Mouse (Mus musculus): ENCODE measurements around the gene Abcb4. TPM values are rescaled to one million over a fixed set of nuclear protein-coding genes. Genes with fewer than 3 reads are reported as not detected.
"Not testable (repeated sequence)": the region's sequence is repeated elsewhere in the genome, so short reads cannot be mapped to it uniquely, and the experiment has no call there.

Gene Abcb4
- polyA plus RNA-seq, 1 experiment from 2014 or later = 0.39 TPM

DNA sequence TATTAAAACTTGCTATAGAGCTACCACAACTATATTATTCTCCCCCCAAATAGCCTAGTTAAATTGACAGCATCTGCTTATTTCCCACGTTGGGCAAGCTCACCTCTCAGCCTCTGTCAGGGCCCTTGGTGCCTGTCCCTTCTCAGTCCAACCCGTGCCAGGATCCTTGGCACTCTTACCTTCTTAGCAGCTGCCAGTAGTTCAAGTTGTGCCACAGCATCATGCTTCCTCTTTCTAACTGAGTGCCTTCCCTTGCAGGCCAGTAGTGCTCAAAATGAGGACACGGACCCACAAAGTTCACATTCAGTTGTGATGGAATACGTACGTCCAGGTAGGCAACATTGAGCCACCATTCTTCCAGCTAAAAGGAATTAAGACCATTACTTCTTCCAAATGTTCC, 94.4 kb downstream of the Abcb4 start:
- over 99% methylated on average over 5 of the region's 5 CpGs for WGBS
- Histone ChIP-seq H3K9me3 (replicated peaks) (no peaks in the 10 kb centered on the region), H3K36me3 (peaks cover 41% of the 10 kb centered on the region), H3K4me2 (replicated peaks) (no peak overlapping the region), H3K27me3 (no peaks in the 10 kb centered on the region), H3K27ac (no peak overlapping the region), H3K4me3 (no peak overlapping the region), H3K4me1 (no peaks in the 10 kb centered on the region), H3K9ac (no peak overlapping the region)
- ATAC-seq (ENCODE audit: low FRiP score) = no peak

DNA sequence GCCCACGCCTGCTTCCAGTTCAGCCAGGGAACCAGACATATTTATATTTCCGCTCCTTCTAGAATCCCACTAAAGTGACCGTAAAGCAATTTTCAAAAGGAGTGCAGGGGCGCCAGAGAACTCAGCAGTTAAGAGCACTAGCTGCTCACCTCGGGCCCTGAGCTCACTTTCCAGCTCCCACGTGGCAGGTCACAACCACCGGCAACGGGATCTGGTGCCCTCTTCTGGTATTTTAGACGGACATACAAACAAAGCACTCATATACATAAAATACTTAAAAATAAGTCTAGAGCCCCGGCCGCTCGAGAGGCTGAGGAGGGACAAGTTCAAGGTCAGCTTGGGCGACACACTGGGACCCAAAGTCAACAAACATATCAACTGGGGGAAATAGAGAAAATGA, 97.0 kb downstream of the Abcb4 start:
- peaks cover 34% of the 10 kb centered on the region for H3K36me3 ChIP-seq
- WGBS = 91% methylated on average over 13 of the region's 13 CpGs
- no peak for ATAC-seq (ENCODE audit: low FRiP score)
- H3K4me3 ChIP-seq = no peak overlapping the region
- no peaks in the 10 kb centered on the region for H3K4me1 ChIP-seq
- no peaks in the 10 kb centered on the region for H3K27me3 ChIP-seq
- H3K27ac ChIP-seq = no peak overlapping the region
- no peak overlapping the region for H3K4me2 ChIP-seq (replicated peaks)
- H3K9me3 ChIP-seq (replicated peaks) = no peaks in the 10 kb centered on the region
- no peak overlapping the region for H3K9ac ChIP-seq

DNA sequence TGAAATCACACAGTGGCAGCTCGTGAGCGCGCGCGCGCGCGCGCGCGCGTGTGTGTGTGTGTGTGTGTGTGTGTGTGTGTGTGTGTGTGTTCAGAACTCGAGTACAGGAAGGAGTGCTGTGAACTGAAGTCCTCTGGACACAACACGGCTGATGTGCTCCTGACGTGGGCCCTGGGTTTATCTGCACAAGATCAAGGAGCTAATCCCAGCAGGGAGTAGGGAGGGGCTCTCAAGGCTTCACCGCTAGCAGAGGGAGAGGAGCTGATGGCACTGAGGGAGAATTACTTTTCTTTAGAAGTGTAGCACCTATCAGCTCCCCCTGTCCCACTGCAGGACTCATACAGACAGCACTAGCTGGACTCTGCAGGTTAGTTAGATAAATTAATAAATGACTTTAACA, 98.1 kb downstream of the Abcb4 start:
- Histone ChIP-seq H3K36me3 (peaks cover 28% of the 10 kb centered on the region), H3K27me3 (no peaks in the 10 kb centered on the region), H3K27ac (no peak overlapping the region), H3K4me1 (peaks cover 9% of the 10 kb centered on the region), H3K9ac (no peak overlapping the region), H3K4me3 (no peak overlapping the region), H3K4me2 (replicated peaks) (no peak overlapping the region), H3K9me3 (replicated peaks) (no peaks in the 10 kb centered on the region)
- no peak for ATAC-seq (ENCODE audit: low FRiP score)
- 92% methylated on average over 16 of the region's 16 CpGs for WGBS

DNA sequence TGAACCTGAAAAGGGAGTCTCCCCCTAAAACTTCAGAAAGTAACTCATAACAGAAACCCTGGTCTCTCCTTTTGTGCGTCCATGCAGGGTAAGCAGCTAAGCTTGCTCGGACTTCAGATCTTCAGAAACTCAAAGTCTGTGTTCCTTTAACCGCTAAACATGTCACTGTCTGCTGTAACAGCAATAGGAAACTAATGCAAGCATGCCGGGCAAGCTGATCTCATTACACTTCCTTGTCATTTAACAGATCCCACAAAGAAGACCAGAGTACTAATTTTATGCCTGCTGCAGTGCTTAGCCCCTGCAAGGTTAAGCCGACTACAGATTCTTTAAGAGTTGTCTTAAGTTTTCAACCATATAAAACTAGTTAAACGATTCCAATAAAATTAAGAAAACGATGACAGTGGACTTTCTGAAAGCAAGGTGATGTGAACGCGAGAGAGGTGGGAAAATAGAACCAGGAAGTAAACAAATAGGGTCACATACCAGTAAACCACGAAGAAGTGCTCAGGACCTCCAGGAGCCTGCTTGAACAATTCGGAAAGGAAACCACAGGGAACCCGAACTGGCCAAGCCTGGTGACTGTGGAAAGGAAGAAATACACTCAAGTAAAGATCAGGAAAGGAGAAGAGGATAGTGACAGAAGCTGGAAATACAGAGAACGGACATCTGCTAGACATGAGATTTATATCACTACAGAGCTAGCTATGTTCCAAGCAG, 102.6 kb downstream of the Abcb4 start:
- peaks cover 13% of the 10 kb centered on the region; the same call in 1 of the 2 replicates for H3K36me3 ChIP-seq
- no peak for ATAC-seq (ENCODE audit: low FRiP score)
- H3K4me2 ChIP-seq (replicated peaks) = peak overlapping the region; percentile 66
- WGBS = 23% methylated on average over 13 of the region's 13 CpGs
- no peaks in the 10 kb centered on the region for H3K9me3 ChIP-seq (replicated peaks)
- H3K4me1 ChIP-seq = peaks cover 13% of the 10 kb centered on the region
- H3K27me3 ChIP-seq = no peaks in the 10 kb centered on the region
- peak overlapping the region; percentile 75 for H3K4me3 ChIP-seq
- H3K27ac ChIP-seq = no peak overlapping the region
- peak overlapping the region; percentile 78 for H3K9ac ChIP-seq

DNA sequence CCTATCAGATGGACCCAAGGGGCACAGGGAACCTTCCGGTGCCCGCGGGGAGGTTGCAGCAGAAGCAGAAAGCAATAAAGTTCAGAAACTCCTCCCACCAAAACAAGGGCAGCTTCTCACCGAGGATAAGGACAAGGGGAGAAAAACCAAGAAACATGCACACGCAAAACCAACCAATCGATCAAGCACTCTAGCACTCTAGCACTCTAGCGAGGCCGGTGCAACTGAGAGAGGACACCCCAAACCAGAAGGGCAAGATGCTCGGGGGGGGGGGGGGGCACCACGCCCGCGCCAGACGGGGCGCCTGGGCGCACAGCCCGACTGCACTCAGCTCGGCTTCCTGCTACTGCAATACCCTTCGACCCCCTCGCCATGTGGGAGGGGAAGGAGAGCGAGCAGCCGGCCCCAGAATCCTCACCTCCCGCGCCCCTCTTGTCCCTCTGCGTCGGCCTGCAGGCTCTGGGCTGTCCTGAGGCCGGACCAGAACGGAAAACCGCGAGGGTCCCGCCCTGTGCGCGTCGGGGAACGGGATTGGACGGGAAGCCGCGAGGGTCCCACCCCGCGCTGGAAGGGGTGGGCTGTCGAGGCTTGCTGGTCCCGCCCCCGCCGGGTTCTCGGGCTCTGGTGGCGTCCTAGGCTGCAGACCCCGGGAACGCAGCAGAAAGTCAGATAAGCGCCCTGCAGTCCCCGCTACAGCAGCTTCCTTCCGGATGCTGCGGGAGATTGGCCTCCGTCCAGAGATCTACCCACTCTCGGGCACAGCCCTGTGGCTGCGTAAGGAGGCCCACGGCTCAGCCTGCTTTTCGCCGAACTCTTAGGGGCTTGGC, 103.4 kb downstream of the Abcb4 start, which contains the start of gene Crot:
Crot (minus strand) TSS at position 639 of the 827 bp plus-strand sequence.
- Histone ChIP-seq H3K27me3 (no peaks in the 10 kb centered on the region), H3K36me3 (0 out of 2 replicates have a peak, but pooled peaks cover 6% of the 10 kb centered on the region), H3K4me2 (replicated peaks) (peak within 1 kb of the TSS; percentile 66), H3K9me3 (replicated peaks) (no peaks in the 10 kb centered on the region), H3K4me3 (peak within 1 kb of the TSS; percentile 75), H3K4me1 (peaks cover 13% of the 10 kb centered on the region), H3K27ac (peak within 1 kb of the TSS; percentile 90), H3K9ac (peak within 1 kb of the TSS; percentile 78)
- ATAC-seq (ENCODE audit: low FRiP score) = peak; percentile 100
- under 1% methylated on average over 48 of the region's 57 CpGs for WGBS

DNA sequence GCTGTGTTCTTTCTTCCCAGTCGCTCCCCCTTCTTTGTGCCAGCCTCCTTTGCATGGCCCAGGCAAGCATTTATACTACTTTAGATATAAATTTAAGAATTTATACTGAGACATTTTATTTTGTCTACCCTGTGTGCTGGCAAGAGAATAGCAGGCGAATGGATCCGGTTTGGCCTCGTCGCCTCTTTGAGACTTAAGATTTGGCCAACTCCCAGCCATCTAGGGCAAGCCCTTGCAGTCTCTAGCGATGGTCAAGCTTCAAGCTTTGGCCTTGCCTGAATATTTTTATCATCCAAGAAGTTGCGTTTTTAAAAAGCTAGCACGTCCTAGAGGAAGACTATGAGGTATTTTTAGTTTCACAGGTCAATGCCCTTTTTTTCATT, 104.0 kb downstream of the Abcb4 start:
- peak overlapping the region; percentile 90 for H3K27ac ChIP-seq
- H3K4me1 ChIP-seq = peaks cover 13% of the 10 kb centered on the region
- peak overlapping the region; percentile 75 for H3K4me3 ChIP-seq
- H3K9me3 ChIP-seq (replicated peaks) = no peaks in the 10 kb centered on the region
- no peak for ATAC-seq (ENCODE audit: low FRiP score)
- H3K9ac ChIP-seq = peak overlapping the region; percentile 78
- 11% methylated on average over 8 of the region's 8 CpGs for WGBS
- H3K4me2 ChIP-seq (replicated peaks) = peak overlapping the region; percentile 66
- no peaks in the 10 kb centered on the region for H3K27me3 ChIP-seq
- H3K36me3 ChIP-seq = 0 out of 2 replicates have a peak, but pooled peaks cover 2% of the 10 kb centered on the region

DNA sequence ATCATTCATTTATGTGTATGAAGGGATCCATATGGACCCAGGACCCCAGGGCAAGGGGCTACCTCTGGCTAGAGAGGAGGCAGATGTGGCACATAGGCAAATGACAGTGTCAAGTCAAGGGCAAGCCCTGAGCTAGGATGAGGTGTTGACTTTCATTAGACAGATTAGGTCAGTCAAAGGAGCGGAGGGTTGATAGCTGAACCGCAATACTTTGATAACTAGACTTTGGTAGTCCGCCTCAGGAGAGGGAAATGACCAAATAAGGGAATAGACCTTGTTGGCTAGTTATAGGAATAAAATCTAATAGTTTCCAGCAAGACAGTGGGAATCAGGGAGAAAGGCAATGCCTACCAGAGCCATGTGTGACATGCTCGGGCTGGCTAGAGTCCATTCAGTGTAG, 105.6 kb downstream of the Abcb4 start:
- Histone ChIP-seq H3K27me3 (no peaks in the 10 kb centered on the region), H3K4me2 (replicated peaks) (0 out of 2 replicates have a peak overlapping the region, but pooled peaks have one; percentile 6), H3K4me1 (peaks cover 13% of the 10 kb centered on the region), H3K4me3 (no peak overlapping the region), H3K27ac (no peak overlapping the region), H3K9me3 (replicated peaks) (0 out of 2 replicates have a peak, but pooled peaks cover 4% of the 10 kb centered on the region), H3K36me3 (no peaks in the 10 kb centered on the region), H3K9ac (no peak overlapping the region)
- WGBS = 65% methylated on average over 4 of the region's 4 CpGs
- ATAC-seq (ENCODE audit: low FRiP score) = no peak

DNA sequence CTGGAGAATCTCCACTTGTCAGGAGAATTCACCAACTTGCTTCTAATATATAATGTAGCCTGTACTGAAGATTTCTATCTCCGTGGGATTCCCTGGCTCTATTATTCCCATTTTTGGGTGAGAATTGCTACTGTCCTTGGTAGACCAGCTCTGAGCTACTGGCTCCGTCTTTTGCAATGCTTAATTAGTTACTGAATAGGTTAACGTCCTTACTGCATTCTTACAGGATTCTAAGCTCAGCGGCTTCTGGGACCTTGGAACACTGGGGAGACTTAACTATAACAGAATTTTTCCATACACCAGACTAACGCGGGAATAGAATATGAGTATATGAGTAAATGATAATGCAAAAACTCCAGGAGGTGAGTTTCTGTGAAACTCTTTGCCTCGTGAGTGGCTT, 106.5 kb downstream of the Abcb4 start:
- WGBS = 19% methylated on average over 7 of the region's 7 CpGs
- not testable (repeated sequence) for ATAC-seq (ENCODE audit: low FRiP score)

DNA sequence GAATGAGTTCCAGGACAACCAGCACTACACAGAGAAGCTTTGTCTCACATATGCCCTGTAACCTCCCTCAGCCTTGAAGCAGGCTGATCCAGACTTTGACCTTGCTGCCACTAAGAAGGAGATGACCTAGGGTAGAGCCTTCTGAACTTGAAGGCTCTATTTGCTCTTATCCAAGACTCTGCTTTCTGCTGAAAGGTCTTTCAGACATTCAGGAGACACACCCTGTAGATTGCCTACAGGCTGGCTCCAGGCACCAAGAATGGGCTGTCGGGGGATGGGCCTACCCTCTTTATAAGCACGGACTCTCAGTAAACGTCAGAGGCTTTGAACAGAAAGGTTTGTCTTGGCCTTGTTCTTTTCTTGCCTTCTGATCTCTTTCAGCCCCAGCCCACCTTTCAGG, 113.1 kb downstream of the Abcb4 start:
- H3K9ac ChIP-seq; H3K9me3 ChIP-seq (replicated peaks); H3K27me3 ChIP-seq; ATAC-seq (ENCODE audit: low FRiP score); H3K4me2 ChIP-seq (replicated peaks); H3K36me3 ChIP-seq; H3K4me1 ChIP-seq; H3K4me3 ChIP-seq; H3K27ac ChIP-seq: not testable (repeated sequence)
- WGBS = 59% methylated on average over 3 of the region's 3 CpGs

More for the DNA sequence above, 106.5 kb downstream of the Abcb4 start:
- not testable (repeated sequence) for H3K27ac ChIP-seq; H3K9me3 ChIP-seq (replicated peaks); H3K36me3 ChIP-seq; H3K4me3 ChIP-seq; H3K27me3 ChIP-seq; H3K9ac ChIP-seq; H3K4me2 ChIP-seq (replicated peaks)
- H3K4me1 ChIP-seq = peaks cover 13% of the 10 kb centered on the region

Other genes starting within 250 kb of the Abcb4 start
- gene Abcb1a, start 233.6 kb upstream of the Abcb4 start, polyA plus RNA-seq (2016; fragmentation: Nextera tagmentation; extraction: Ambion mirVana) = 0.48 and 0.86 TPM in 2 replicates
- 1.1 and 1.2 TPM in 2 replicates for gene Abcb1b, start 95.6 kb upstream of the Abcb4 start, polyA plus RNA-seq (2016; fragmentation: Nextera tagmentation; extraction: Ambion mirVana)
- 31.4 and 34.2 TPM in 2 replicates for gene Crot, start 103.6 kb downstream of the Abcb4 start, polyA plus RNA-seq (2016; fragmentation: Nextera tagmentation; extraction: Ambion mirVana)
- 18.6 and 22.0 TPM in 2 replicates for gene Tmem243, start 207.0 kb downstream of the Abcb4 start, polyA plus RNA-seq (2016; fragmentation: Nextera tagmentation; extraction: Ambion mirVana)